Mouse (Mus musculus) kidney, embryonic 16.5 days (tissue): ENCODE measurements at regions not wholly inside any gene's neighbourhood (a gene's known extent, or its start where the extent isn't known, plus 50 kb on each side); places are given as distances from the start of the nearest gene placed in this dataset.

Source experiments
- ATAC-seq: fragments of 200-750 bp; cut with Nextera tagmentation; 2 replicates; pipeline ENCODE4 v1.8.0; 2017; ENCODE audit warnings: moderate TSS enrichment; ENCODE audit not compliant: low FRiP score, low TSS enrichment
- H3K27ac ChIP-seq: fragments of 300-500 bp; sonication (generic); 2 replicates; pipeline ENCODE4 v1.5.1; 2014; ENCODE audit warnings: low read length
- H3K27me3 ChIP-seq: fragments of 300-500 bp; sonication (generic); 2 replicates; pipeline ENCODE4 v1.6.1; 2014; ENCODE audit warnings: low read length, control low read depth, mixed read lengths; ENCODE audit not compliant: insufficient read depth
- H3K36me3 ChIP-seq: fragments of 300-500 bp; sonication (generic); 2 replicates; pipeline ENCODE4 v1.6.1; 2014; ENCODE audit warnings: low read length, control low read depth, mixed read lengths; ENCODE audit not compliant: insufficient read depth
- H3K4me1 ChIP-seq: fragments of 300-500 bp; sonication (generic); 2 replicates; pipeline ENCODE4 v1.6.1; 2014; ENCODE audit warnings: low read length, control low read depth, mixed read lengths; ENCODE audit not compliant: insufficient read depth
- H3K4me2 ChIP-seq: fragments of 300-500 bp; sonication (generic); replicated peaks from 2 replicates; pipeline ENCODE4 v1.6.1; 2014; ENCODE audit warnings: low read depth, low read length
- H3K4me3 ChIP-seq: fragments of 300-500 bp; sonication (generic); 2 replicates; pipeline ENCODE4 v1.5.1; 2014; ENCODE audit warnings: mild to moderate bottlenecking, low read length
- H3K9ac ChIP-seq: fragments of 300-500 bp; sonication (generic); replicated peaks from 2 replicates; pipeline ENCODE4 v1.6.1; 2014; ENCODE audit warnings: low read length
- H3K9me3 ChIP-seq: fragments of 300-500 bp; sonication (generic); 2 replicates; pipeline ENCODE4 v1.6.1; 2016; ENCODE audit warnings: low read length, control low read depth
- WGBS: fragments of 180-500 bp; shearing (Covaris S2); extraction: QIAGEN DNeasy Blood & Tissue Kit; methylation state at CpG from one replicate; pipeline ENCODE4 v1.1.7; 2014; 5-methylcytosine and 5-hydroxymethylcytosine counted together

- ATAC-seq, result no peak
- no peaks in the 10 kb centered on the region for H3K27me3 ChIP-seq
- H3K4me3 ChIP-seq, result no peak overlapping the region
- no peaks in the 10 kb centered on the region for H3K4me1 ChIP-seq
- 68% methylated on average over 1 of the region's 1 CpGs for WGBS
- no peaks in the 10 kb centered on the region for H3K9me3 ChIP-seq
- H3K27ac ChIP-seq, result no peak overlapping the region
- no peak overlapping the region for H3K4me2 ChIP-seq
- no peak overlapping the region for H3K9ac ChIP-seq
- H3K36me3 ChIP-seq, result no peaks in the 10 kb centered on the region
Observed at GRCm38 (mm10) chr8:82702044-82702443, 71.9 kb downstream of the Zfp330 start.

GRCm38 (mm10) chr8:82700471-82700870, 73.5 kb downstream of the Zfp330 start:
- WGBS, result 88% methylated on average over 1 of the region's 1 CpGs
- Histone ChIP-seq H3K4me2 (no peak overlapping the region), H3K9ac (no peak overlapping the region), H3K27ac (no peak overlapping the region), H3K9me3 (no peaks in the 10 kb centered on the region), H3K4me3 (no peak overlapping the region), H3K36me3 (no peaks in the 10 kb centered on the region), H3K27me3 (no peaks in the 10 kb centered on the region), H3K4me1 (no peaks in the 10 kb centered on the region)
- ATAC-seq, result no peak

DNA sequence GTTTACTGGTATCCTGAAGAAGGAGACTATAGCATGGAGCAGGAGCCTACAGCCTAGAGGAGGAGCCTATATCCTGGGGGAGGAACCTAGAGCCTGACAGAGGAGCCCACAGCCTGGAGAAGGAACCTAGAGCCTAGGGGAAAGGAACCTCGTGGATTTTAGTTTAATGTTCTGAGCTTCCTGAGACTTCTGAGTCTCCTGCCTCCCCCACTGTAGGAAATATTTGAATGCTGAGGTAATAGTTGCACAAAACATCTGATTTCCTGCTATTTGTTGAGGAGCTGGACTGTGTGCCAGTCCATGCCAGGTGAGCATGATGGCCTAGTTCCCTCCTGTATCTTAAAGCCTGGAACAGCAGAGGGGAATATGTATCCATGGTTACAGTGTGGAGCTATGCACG, 74.7 kb downstream of the Zfp330 start:
- Histone ChIP-seq H3K9ac (no peak overlapping the region), H3K4me3 (no peak overlapping the region), H3K36me3 (no peaks in the 10 kb centered on the region), H3K27me3 (no peaks in the 10 kb centered on the region), H3K9me3 (no peaks in the 10 kb centered on the region), H3K4me2 (no peak overlapping the region), H3K27ac (no peak overlapping the region), H3K4me1 (no peaks in the 10 kb centered on the region)
- 60% methylated on average over 2 of the region's 2 CpGs for WGBS
- no peak for ATAC-seq

- no peak overlapping the region for H3K4me3 ChIP-seq
- no peak overlapping the region for H3K27ac ChIP-seq
- no peak overlapping the region for H3K9ac ChIP-seq
- H3K36me3 ChIP-seq, result no peaks in the 10 kb centered on the region
- no peak for ATAC-seq
- no peaks in the 10 kb centered on the region for H3K4me1 ChIP-seq
- no peaks in the 10 kb centered on the region for H3K9me3 ChIP-seq
- no peaks in the 10 kb centered on the region for H3K27me3 ChIP-seq
- H3K4me2 ChIP-seq, result no peak overlapping the region
- 55% methylated on average over 2 of the region's 2 CpGs for WGBS
Observed at GRCm38 (mm10) chr8:82698071-82698470, 75.9 kb downstream of the Zfp330 start.

GRCm38 (mm10) chr8:82693086-82693485, 80.9 kb downstream of the Zfp330 start:
- H3K9ac ChIP-seq, result no peak overlapping the region
- H3K4me3 ChIP-seq, result no peak overlapping the region
- no peak overlapping the region for H3K27ac ChIP-seq
- H3K27me3 ChIP-seq, result no peaks in the 10 kb centered on the region
- H3K9me3 ChIP-seq, result no peaks in the 10 kb centered on the region
- 82% methylated on average over 3 of the region's 3 CpGs for WGBS
- H3K4me1 ChIP-seq, result no peaks in the 10 kb centered on the region
- H3K4me2 ChIP-seq, result no peak overlapping the region
- H3K36me3 ChIP-seq, result no peaks in the 10 kb centered on the region
- ATAC-seq, result no peak

GRCm38 (mm10) chr8:82689322-82689721, 84.6 kb downstream of the Zfp330 start:
- no peaks in the 10 kb centered on the region for H3K36me3 ChIP-seq
- no peaks in the 10 kb centered on the region for H3K9me3 ChIP-seq
- no peak overlapping the region for H3K9ac ChIP-seq
- no peak overlapping the region for H3K4me2 ChIP-seq
- H3K27ac ChIP-seq, result no peak overlapping the region
- H3K4me1 ChIP-seq, result no peaks in the 10 kb centered on the region
- H3K4me3 ChIP-seq, result no peak overlapping the region
- no peaks in the 10 kb centered on the region for H3K27me3 ChIP-seq
- 45% methylated on average over 3 of the region's 3 CpGs for WGBS
- peak; percentile 59 for ATAC-seq

DNA sequence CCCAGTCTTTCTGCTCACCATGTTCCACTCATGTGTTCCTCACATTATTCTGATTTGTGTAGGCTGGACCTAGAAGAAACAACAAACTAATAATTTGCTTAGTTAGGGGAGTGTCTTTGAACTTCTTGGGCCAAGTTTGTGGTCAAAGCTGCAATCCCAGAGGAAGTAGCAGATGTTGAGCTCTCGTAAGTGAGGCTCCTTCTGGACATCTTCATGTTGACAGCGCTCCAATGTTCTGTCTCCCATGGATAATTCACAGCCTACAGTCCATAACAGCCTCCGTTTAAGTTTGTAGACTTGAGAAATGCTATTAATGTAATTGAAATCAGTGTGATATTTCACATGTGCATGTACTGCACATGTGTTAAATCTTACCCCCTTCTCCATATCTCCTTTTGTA, 88.0 kb downstream of the Zfp330 start:
- H3K27ac ChIP-seq, result no peak overlapping the region
- no peaks in the 10 kb centered on the region for H3K9me3 ChIP-seq
- peak; percentile 46; the same call in 1 of the 2 replicates for ATAC-seq
- no peak overlapping the region for H3K4me2 ChIP-seq
- no peaks in the 10 kb centered on the region for H3K27me3 ChIP-seq
- no peak overlapping the region for H3K9ac ChIP-seq
- H3K4me3 ChIP-seq, result no peak overlapping the region
- no peaks in the 10 kb centered on the region for H3K36me3 ChIP-seq
- WGBS, result 73% methylated on average over 3 of the region's 3 CpGs
- H3K4me1 ChIP-seq, result no peaks in the 10 kb centered on the region

DNA sequence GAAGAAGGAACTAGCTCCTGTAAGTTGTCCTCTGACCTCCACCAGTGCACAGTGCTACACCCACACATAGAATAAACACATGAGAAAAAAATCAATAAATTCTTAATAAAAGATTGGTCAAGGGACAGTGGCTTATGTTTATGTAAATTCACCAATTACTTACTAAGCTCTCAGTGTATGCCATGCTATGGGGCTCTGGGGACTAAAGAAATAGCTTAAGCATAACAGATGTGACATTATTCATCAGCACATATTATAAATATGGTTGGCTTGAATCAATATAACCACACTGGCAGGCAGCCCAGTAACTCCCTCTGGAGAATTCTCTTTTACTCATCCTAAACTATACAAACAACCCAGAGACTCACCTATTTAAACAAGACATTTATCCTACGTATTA, 95.2 kb downstream of the Zfp330 start:
- Histone ChIP-seq H3K27me3 (no peaks in the 10 kb centered on the region), H3K9ac (no peak overlapping the region), H3K36me3 (no peaks in the 10 kb centered on the region), H3K4me3 (no peak overlapping the region), H3K4me2 (no peak overlapping the region), H3K27ac (no peak overlapping the region), H3K9me3 (no peaks in the 10 kb centered on the region), H3K4me1 (no peaks in the 10 kb centered on the region)
- no peak for ATAC-seq
- WGBS, result 53% methylated on average over 1 of the region's 1 CpGs

GRCm38 (mm10) chr8:82677781-82678180, 96.2 kb downstream of the Zfp330 start:
- Histone ChIP-seq H3K9ac (no peak overlapping the region), H3K27me3 (no peaks in the 10 kb centered on the region), H3K4me3 (no peak overlapping the region), H3K9me3 (no peaks in the 10 kb centered on the region), H3K4me1 (no peaks in the 10 kb centered on the region), H3K36me3 (no peaks in the 10 kb centered on the region), H3K27ac (no peak overlapping the region), H3K4me2 (no peak overlapping the region)
- 76% methylated on average over 3 of the region's 3 CpGs for WGBS
- no peak for ATAC-seq

- H3K27me3 ChIP-seq, result no peaks in the 10 kb centered on the region
- no peaks in the 10 kb centered on the region for H3K36me3 ChIP-seq
- no peak overlapping the region for H3K27ac ChIP-seq
- ATAC-seq, result no peak
- H3K4me1 ChIP-seq, result no peaks in the 10 kb centered on the region
- H3K9me3 ChIP-seq, result no peaks in the 10 kb centered on the region
- no peak overlapping the region for H3K4me3 ChIP-seq
- H3K4me2 ChIP-seq, result no peak overlapping the region
- WGBS, result 85% methylated on average over 4 of the region's 4 CpGs
- no peak overlapping the region for H3K9ac ChIP-seq
Observed at GRCm38 (mm10) chr8:82669241-82669640, 104.7 kb downstream of the Zfp330 start.

DNA sequence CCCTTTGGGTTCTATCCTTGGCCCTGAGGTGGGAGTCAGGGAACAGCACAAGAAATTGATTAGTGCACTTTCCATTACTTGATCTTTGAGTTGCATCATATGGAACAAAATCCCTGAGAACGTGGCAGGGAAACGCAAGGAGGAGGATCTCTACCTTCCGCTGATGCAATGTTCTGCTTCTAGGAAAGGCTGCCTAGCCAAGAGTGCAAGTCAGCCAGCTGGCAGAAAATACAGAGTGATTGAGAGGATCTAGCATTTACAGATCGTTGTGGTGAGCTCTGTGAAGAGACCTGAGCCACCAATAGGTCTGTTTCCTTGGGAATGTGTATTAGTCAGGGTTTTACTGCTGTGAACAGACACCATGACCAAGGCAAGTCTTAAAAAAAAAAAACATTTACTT, 108.8 kb downstream of the Zfp330 start:
- no peaks in the 10 kb centered on the region for H3K9me3 ChIP-seq
- H3K4me1 ChIP-seq, result no peaks in the 10 kb centered on the region
- no peaks in the 10 kb centered on the region for H3K27me3 ChIP-seq
- WGBS, result 88% methylated on average over 4 of the region's 4 CpGs
- H3K4me2 ChIP-seq, result no peak overlapping the region
- H3K27ac ChIP-seq, result no peak overlapping the region
- no peak for ATAC-seq
- no peak overlapping the region for H3K4me3 ChIP-seq
- no peaks in the 10 kb centered on the region for H3K36me3 ChIP-seq
- H3K9ac ChIP-seq, result no peak overlapping the region
